Mouse (Mus musculus): ENCODE data around the gene Apoe.

DNA sequence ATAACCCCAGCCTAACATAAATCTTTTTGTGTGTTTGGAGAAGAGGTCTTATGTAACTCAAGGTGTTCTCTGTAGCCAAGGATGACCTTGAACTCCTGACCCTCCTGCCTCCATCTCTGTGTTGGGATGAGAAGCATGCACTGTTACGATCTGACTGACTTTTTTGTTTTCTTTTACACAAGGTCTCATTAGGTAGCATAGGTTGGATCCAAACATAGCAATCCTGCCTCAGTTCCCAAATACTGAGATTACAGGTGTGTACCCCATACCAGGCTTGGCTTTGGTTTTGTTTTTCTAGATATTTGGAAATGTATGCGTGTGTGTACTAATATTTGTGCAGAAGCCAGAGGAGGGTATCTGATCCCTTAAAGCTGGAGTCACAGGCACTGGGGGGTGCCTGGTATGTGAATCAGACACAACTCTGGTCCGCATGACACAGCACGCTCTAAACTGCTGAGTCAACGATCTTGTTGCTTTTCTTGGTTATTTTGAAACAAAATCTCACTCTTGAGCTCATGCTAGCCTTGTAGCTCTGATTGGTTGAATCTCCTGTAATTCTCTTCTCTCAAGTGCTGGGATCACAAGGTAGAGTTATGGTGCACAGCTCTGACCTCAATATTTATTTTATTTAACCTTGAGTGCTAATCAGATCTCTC is 19.4 kb upstream of the Apoe start:
- TF ChIP-seq POLR2A (IDR thresholded peaks at IDR 0.05; ENCODE audit: extremely low read depth, insufficient read depth, low read length) (no peak), CTCF (IDR thresholded peaks at IDR 0.05; ENCODE audit: extremely low read depth, insufficient read depth, low read length) (no peak)
